Mouse (Mus musculus): ENCODE measurements around the gene Pkdrej. TPM values are rescaled to one million over a fixed set of nuclear protein-coding genes. Genes with fewer than 3 reads are reported as not detected.

The Pkdrej gene
- total RNA-seq, 1 experiment = 0.09 TPM

- H3K9me3 ChIP-seq (ENCODE audit: control insufficient read depth, insufficient read depth, low read depth, low read length) = no peaks in the 10 kb centered on the region
- no peak overlapping the region for H3K4me3 ChIP-seq (ENCODE audit: insufficient read depth in 1 of 2, low read depth in 1 of 2, low read length in 2 of 2, poor library complexity in 1 of 2, severe bottlenecking in 1 of 2)
- no peaks in the 10 kb centered on the region for H3K4me1 ChIP-seq (ENCODE audit: control insufficient read depth in 2 of 2, insufficient read depth in 2 of 2, low read length in 2 of 2, poor library complexity in 1 of 2)
- H3K27ac ChIP-seq (ENCODE audit: insufficient read depth, low read depth, low read length, poor library complexity, severe bottlenecking) = no peak overlapping the region
- TF ChIP-seq HCFC1 (IDR thresholded peaks at IDR 0.05; ENCODE audit: borderline replicate concordance, insufficient read depth, low read length) (no peak), CHD2 (IDR thresholded peaks at IDR 0.05; ENCODE audit: low read depth, low read length) (no peak), ZNF384 (IDR thresholded peaks at IDR 0.05; ENCODE audit: low read depth, low read length) (no peak), ZC3H11A (IDR thresholded peaks at IDR 0.05; ENCODE audit: borderline replicate concordance, low read depth, low read length) (no peak), MAFK (IDR thresholded peaks at IDR 0.05; ENCODE audit: insufficient read depth, low read depth, low read length) (no peak)
- no peaks in the 10 kb centered on the region for H3K36me3 ChIP-seq (ENCODE audit: control insufficient read depth, insufficient read depth, low read length, poor library complexity, severe bottlenecking)
- DNase-seq (ENCODE audit: low read depth, low spot score) = no peak
- in situ Hi-C loops (cut with MboI; ENCODE audit: low sequenced_read_pairs in 2 of 2, unreplicated experiment in 2 of 2) = no loop called here
- H3K9ac ChIP-seq (ENCODE audit: insufficient read depth, low read depth, low read length, poor library complexity, severe bottlenecking) = no peak overlapping the region
Measured at GRCm38 (mm10) chr15:85766677-85767076, 54.9 kb downstream of the Pkdrej start.

- H3K4me3 ChIP-seq (ENCODE audit: insufficient read depth in 1 of 2, low read depth in 1 of 2, low read length in 2 of 2, poor library complexity in 1 of 2, severe bottlenecking in 1 of 2) = no peak overlapping the region
- DNase-seq (ENCODE audit: low read depth, low spot score) = no peak
- in situ Hi-C loops (cut with MboI; ENCODE audit: low sequenced_read_pairs in 2 of 2, unreplicated experiment in 2 of 2) = no loop called here
- H3K4me1 ChIP-seq (ENCODE audit: control insufficient read depth in 2 of 2, insufficient read depth in 2 of 2, low read length in 2 of 2, poor library complexity in 1 of 2) = no peaks in the 10 kb centered on the region
- no peaks in the 10 kb centered on the region for H3K9me3 ChIP-seq (ENCODE audit: control insufficient read depth, insufficient read depth, low read depth, low read length)
- no peaks in the 10 kb centered on the region for H3K36me3 ChIP-seq (ENCODE audit: control insufficient read depth, insufficient read depth, low read length, poor library complexity, severe bottlenecking)
- H3K27ac ChIP-seq (ENCODE audit: insufficient read depth, low read depth, low read length, poor library complexity, severe bottlenecking) = no peak overlapping the region
- TF ChIP-seq ZNF384 (IDR thresholded peaks at IDR 0.05; ENCODE audit: low read depth, low read length) = no peak
- no peak for TF ChIP-seq CHD2 (IDR thresholded peaks at IDR 0.05; ENCODE audit: low read depth, low read length)
- no peak for TF ChIP-seq ZC3H11A (IDR thresholded peaks at IDR 0.05; ENCODE audit: borderline replicate concordance, low read depth, low read length)
- TF ChIP-seq HCFC1 (IDR thresholded peaks at IDR 0.05; ENCODE audit: borderline replicate concordance, insufficient read depth, low read length) = no peak
- no peak overlapping the region for H3K9ac ChIP-seq (ENCODE audit: insufficient read depth, low read depth, low read length, poor library complexity, severe bottlenecking)
Measured at GRCm38 (mm10) chr15:85765022-85765421, 56.5 kb downstream of the Pkdrej start.

Other genes with a start within 250 kb of the Pkdrej start
- 11.2 and 15.5 TPM in 2 replicates for gene Wnt7b, start 239.3 kb downstream of the Pkdrej start, total RNA-seq (2012; rRNA removed)
- gene Ppara, start 86.8 kb downstream of the Pkdrej start, total RNA-seq (2012; rRNA removed) = 0.09 and 0.21 TPM in 2 replicates
- gene Cdpf1, start 10.0 kb downstream of the Pkdrej start, total RNA-seq (2012; rRNA removed) = 12.9 and 22.6 TPM in 2 replicates
- 3.0 and 3.3 TPM in 2 replicates for gene Ttc38, start 10.6 kb upstream of the Pkdrej start, total RNA-seq (2012; rRNA removed)
- gene Gtse1, start 38.0 kb upstream of the Pkdrej start, total RNA-seq (2012; rRNA removed) = 114 and 140 TPM in 2 replicates
- 30.4 and 32.2 TPM in 2 replicates for gene Trmu, start 57.6 kb upstream of the Pkdrej start, total RNA-seq (2012; rRNA removed)
- gene Celsr1, start 212.0 kb upstream of the Pkdrej start, total RNA-seq (2012; rRNA removed) = 12.6 and 40.3 TPM in 2 replicates
- gene Gramd4, start 236.0 kb upstream of the Pkdrej start, total RNA-seq (2012; rRNA removed) = 19.6 and 24.5 TPM in 2 replicates